Mouse (Mus musculus) heart, embryonic 10.5 days (tissue): Measurements from ENCODE around the gene Syp. TPM values are rescaled to one million over a fixed set of nuclear protein-coding genes. Genes with fewer than 3 reads are reported as not detected.

Experiments used
- DNase-seq: peaks from one replicate; pipeline ENCODE4 v3.0.0-alpha.2; 2017; ENCODE audit warnings: low spot score
- H3K27ac ChIP-seq: fragments of 300-500 bp; sonication (generic); 2 replicates; pipeline ENCODE4 v1.5.1; 2016; ENCODE audit warnings: mild to moderate bottlenecking
- H3K27me3 ChIP-seq: fragments of 300-500 bp; sonication (generic); 2 replicates; pipeline ENCODE4 v1.6.1; 2016; ENCODE audit warnings: mild to moderate bottlenecking; ENCODE audit not compliant: poor library complexity, insufficient read depth, severe bottlenecking
- H3K36me3 ChIP-seq: fragments of 300-500 bp; sonication (generic); 2 replicates; pipeline ENCODE4 v1.6.1; 2016; ENCODE audit warnings: mild to moderate bottlenecking, moderate library complexity
- H3K4me1 ChIP-seq: fragments of 300-500 bp; sonication (generic); 2 replicates; pipeline ENCODE4 v1.6.1; 2016; ENCODE audit warnings: mild to moderate bottlenecking
- H3K4me3 ChIP-seq: fragments of 300-500 bp; sonication (generic); 2 replicates; pipeline ENCODE4 v1.5.1; 2016; ENCODE audit warnings: mild to moderate bottlenecking, moderate library complexity
- H3K9me3 ChIP-seq: fragments of 300-500 bp; sonication (generic); 2 replicates; pipeline ENCODE4 v1.6.1; 2016; ENCODE audit warnings: mild to moderate bottlenecking, moderate library complexity
- WGBS: fragments of 180-500 bp; shearing (Covaris S2); methylation state at CpG from one replicate; pipeline ENCODE4 v1.1.7; 2016; 5-methylcytosine and 5-hydroxymethylcytosine counted together
- polyA plus RNA-seq: library from polyadenylated mRNA; unstranded; fragments of >200 nt; fragmentation: Nextera tagmentation; extraction: Ambion mirVana; gene quantifications from 2 replicates; pipeline ENCODE4 v1.2.1, GENCODE M21; 2016

Syp gene
- polyA plus RNA-seq, result 0.91 and 1.1 TPM in 2 replicates

GRCm38 (mm10) chrX:7638401-7639091, at the start of gene Syp:
Gene Syp, plus strand, starts transcription at chrX:7638471.
- 12% methylated on average over 42 of the region's 42 CpGs for WGBS
- Histone ChIP-seq H3K4me3 (peak within 1 kb of the TSS; percentile 42), H3K36me3 (no peaks in the 10 kb centered on the region), H3K27me3 (peaks cover 24% of the 10 kb centered on the region), H3K9me3 (no peaks in the 10 kb centered on the region), H3K27ac (no peak within 1 kb of the TSS), H3K4me1 (0 out of 2 replicates have a peak, but pooled peaks cover 4% of the 10 kb centered on the region)
- DNase-seq, result peak; percentile 92

DNA sequence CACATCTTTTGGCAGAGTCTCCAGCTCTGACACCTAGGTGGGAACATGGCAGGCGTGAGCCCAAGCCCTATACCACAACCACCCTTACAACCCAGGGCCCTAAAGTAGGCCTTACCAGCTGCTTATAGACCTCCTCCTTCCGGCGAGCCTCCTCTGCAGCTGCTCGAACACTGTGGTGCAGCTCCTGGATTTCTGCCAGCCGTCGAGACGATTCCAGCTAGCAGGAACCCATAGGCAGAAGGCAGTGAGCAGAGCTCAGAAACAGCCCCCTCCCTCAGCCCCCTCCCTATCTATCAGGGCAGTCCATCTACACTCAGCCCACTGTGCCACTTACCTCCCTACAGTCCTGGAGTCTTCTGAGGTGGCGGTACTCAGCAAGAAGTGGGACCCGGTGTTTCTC, 42.9 kb upstream of the Syp start:
- H3K9me3 ChIP-seq, result no peaks in the 10 kb centered on the region
- H3K27ac ChIP-seq, result no peak overlapping the region
- 86% methylated on average over 9 of the region's 9 CpGs for WGBS
- no peak for DNase-seq
- no peaks in the 10 kb centered on the region for H3K4me1 ChIP-seq
- no peak overlapping the region for H3K4me3 ChIP-seq
- H3K27me3 ChIP-seq, result no peaks in the 10 kb centered on the region
- peaks cover 53% of the 10 kb centered on the region for H3K36me3 ChIP-seq

DNA sequence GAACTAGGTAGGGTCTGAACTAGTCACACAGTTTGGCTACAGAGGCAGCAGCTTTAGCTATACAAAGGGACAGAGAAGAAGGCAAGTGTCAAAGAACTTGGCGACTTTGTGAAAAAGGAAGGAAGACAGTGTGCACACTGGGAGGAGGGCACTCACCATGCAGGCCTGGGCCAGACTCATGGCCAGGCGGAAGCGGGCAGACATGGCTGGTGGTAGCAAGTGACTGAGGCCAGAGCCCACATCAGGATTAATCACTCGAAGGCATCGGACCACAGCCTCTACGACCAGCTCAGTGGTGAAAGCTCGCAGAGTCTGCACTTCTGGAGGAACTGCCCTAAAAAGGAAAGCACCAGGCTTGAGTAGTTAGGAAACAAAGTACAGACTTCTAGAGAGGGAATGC, 34.3 kb upstream of the Syp start:
- Histone ChIP-seq H3K36me3 (peaks cover 5% of the 10 kb centered on the region; the same call in 1 of the 2 replicates), H3K4me1 (no peaks in the 10 kb centered on the region), H3K9me3 (no peaks in the 10 kb centered on the region), H3K27me3 (peaks cover 5% of the 10 kb centered on the region), H3K27ac (no peak overlapping the region), H3K4me3 (no peak overlapping the region)
- 85% methylated on average over 7 of the region's 7 CpGs for WGBS
- no peak for DNase-seq

DNA sequence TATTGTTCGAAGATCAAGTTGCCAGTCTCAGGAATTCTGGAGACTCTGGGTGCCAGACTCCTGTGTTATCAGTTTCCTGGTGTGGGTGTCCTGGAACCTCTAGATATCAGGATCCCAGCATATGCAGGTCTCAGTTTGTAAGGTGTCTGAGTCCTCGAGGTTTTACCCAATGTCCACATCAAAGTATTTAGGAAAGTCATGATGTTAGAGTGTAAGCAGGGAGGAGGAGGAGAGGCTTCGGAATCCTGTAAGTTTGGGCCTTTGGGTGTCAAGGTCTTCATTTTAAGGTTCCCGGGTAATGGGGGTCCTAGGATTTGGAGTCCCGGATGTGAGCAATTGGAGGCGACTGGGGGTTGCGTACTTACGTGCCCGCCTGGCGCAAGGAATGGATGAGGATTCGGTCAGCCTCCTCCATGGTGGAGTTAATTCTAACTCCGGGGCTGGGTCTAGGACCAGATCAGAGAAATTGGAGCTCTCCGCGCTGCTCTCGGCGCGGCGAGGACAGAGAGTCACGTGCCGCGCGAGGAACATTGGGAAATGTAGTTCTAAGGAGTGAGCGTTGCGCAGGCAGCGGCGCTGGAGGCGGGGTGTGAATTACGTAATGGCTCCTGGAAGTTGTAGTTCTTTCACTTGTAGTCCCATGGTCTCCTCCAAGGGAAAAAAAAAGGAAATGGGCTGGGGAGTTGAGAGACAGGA, 33.2 kb upstream of the Syp start, which contains the start of gene Ccdc22:
Gene Ccdc22 (minus strand): TSS at position 639 of the 696 bp plus-strand sequence.
- peaks cover 5% of the 10 kb centered on the region for H3K27me3 ChIP-seq
- 15% methylated on average over 28 of the region's 28 CpGs for WGBS
- no peaks in the 10 kb centered on the region for H3K9me3 ChIP-seq
- H3K4me1 ChIP-seq, result no peaks in the 10 kb centered on the region
- H3K36me3 ChIP-seq, result no peaks in the 10 kb centered on the region
- peak; percentile 93 for DNase-seq
- H3K27ac ChIP-seq, result peak within 1 kb of the TSS; percentile 78; the same call in 1 of the 2 replicates
- H3K4me3 ChIP-seq, result peak within 1 kb of the TSS; percentile 59

DNA sequence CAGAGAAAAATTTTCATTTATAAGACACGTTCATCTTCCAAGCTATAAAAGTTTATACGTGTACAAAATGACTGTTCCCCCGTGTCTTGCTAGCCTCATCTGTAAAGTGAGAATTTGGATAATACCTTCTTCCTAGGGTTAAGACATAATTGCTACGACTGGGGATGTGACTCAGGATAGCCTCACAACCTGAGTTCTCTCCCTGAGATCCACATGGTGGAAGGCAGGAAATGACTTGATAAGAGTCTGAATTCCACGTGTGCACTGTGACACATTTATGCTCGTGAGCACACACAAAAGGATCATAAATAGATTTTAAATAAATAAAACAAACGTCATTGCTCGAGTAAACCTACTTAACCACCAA, 32.7 kb upstream of the Syp start:
- no peaks in the 10 kb centered on the region for H3K4me1 ChIP-seq
- 39% methylated on average over 8 of the region's 8 CpGs for WGBS
- H3K27ac ChIP-seq, result no peak overlapping the region
- no peaks in the 10 kb centered on the region for H3K9me3 ChIP-seq
- H3K36me3 ChIP-seq, result no peaks in the 10 kb centered on the region
- no peak for DNase-seq
- H3K4me3 ChIP-seq, result no peak overlapping the region
- peaks cover 5% of the 10 kb centered on the region for H3K27me3 ChIP-seq

GRCm38 (mm10) chrX:7606783-7607182, 31.5 kb upstream of the Syp start, which contains the start of gene Cacna1f:
Gene Cacna1f, plus strand, starts transcription at chrX:7607083.
- H3K4me1 ChIP-seq, result no peaks in the 10 kb centered on the region
- H3K27me3 ChIP-seq, result peaks cover 14% of the 10 kb centered on the region
- H3K4me3 ChIP-seq, result no peak within 1 kb of the TSS
- no peak within 1 kb of the TSS for H3K27ac ChIP-seq
- no peak for DNase-seq
- WGBS, result 72% methylated on average over 6 of the region's 6 CpGs
- no peaks in the 10 kb centered on the region for H3K36me3 ChIP-seq
- H3K9me3 ChIP-seq, result no peaks in the 10 kb centered on the region

DNA sequence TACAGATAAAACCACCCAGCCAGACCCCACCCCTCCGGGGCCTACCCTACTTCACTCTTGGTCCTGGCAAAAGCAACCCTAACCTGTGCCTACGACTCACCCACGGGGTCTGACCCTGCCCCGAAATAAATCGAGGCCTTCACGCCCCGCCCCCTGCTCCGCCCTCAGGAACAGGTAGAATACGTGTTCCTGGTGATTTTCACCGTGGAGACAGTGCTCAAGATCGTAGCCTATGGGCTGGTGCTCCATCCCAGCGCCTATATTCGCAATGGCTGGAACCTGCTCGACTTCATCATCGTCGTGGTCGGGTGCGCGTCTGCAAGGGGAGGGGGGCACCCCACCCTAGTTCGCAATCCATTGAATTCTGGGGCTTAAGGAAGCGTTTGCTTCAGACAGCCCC, 28.2 kb upstream of the Syp start:
- Histone ChIP-seq H3K27me3 (peaks cover 14% of the 10 kb centered on the region), H3K27ac (no peak overlapping the region), H3K4me1 (no peaks in the 10 kb centered on the region), H3K9me3 (no peaks in the 10 kb centered on the region), H3K36me3 (no peaks in the 10 kb centered on the region), H3K4me3 (peak overlapping the region; percentile 57)
- no peak for DNase-seq
- 19% methylated on average over 21 of the region's 21 CpGs for WGBS

DNA sequence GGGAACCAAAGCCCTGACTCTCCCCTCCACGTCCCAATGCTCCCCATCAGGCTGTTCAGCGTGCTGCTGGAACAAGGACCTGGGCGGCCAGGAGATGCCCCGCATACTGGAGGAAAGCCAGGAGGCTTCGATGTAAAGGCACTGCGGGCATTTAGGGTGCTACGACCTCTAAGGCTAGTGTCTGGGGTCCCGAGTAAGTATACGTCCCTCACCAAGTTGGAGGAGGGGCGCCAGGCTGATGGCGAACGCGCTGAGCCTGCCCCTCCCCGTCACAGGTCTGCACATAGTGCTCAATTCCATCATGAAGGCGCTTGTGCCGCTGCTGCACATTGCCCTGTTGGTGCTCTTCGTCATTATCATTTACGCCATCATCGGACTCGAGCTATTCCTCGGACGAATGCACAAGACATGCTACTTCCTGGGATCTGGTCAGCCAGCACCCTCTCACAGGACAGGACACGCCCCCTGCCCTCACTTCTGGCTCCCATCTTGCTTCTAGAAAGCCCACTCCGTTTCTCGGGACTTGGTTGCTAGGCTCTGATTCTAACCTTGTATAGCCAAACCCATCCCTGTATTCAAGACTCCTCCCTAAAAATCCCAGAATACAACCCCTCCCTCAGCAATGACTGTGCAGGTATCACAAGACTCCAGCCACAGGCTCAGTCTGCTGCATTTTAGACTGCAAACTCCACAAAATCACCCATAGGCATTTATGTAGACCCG, 27.6 kb upstream of the Syp start:
- H3K27me3 ChIP-seq, result peaks cover 14% of the 10 kb centered on the region
- no peaks in the 10 kb centered on the region for H3K36me3 ChIP-seq
- H3K27ac ChIP-seq, result no peak overlapping the region
- peak overlapping the region; percentile 57 for H3K4me3 ChIP-seq
- H3K4me1 ChIP-seq, result no peaks in the 10 kb centered on the region
- no peak for DNase-seq
- 18% methylated on average over 26 of the region's 26 CpGs for WGBS
- no peaks in the 10 kb centered on the region for H3K9me3 ChIP-seq

- no peak overlapping the region for H3K4me3 ChIP-seq
- no peaks in the 10 kb centered on the region for H3K36me3 ChIP-seq
- no peaks in the 10 kb centered on the region for H3K4me1 ChIP-seq
- H3K27me3 ChIP-seq, result no peaks in the 10 kb centered on the region
- WGBS, result 78% methylated on average over 12 of the region's 12 CpGs
- DNase-seq, result no peak
- H3K9me3 ChIP-seq, result no peaks in the 10 kb centered on the region
- H3K27ac ChIP-seq, result no peak overlapping the region
Observed at GRCm38 (mm10) chrX:7617889-7618551, 20.3 kb upstream of the Syp start.

- WGBS, result 84% methylated on average over 6 of the region's 6 CpGs
- Histone ChIP-seq H3K27me3 (no peaks in the 10 kb centered on the region), H3K27ac (no peak overlapping the region), H3K36me3 (no peaks in the 10 kb centered on the region), H3K4me1 (no peaks in the 10 kb centered on the region), H3K4me3 (no peak overlapping the region), H3K9me3 (no peaks in the 10 kb centered on the region)
- DNase-seq, result no peak
Observed at GRCm38 (mm10) chrX:7632560-7632959, 5.7 kb upstream of the Syp start.

- Histone ChIP-seq H3K4me1 (0 out of 2 replicates have a peak, but pooled peaks cover 4% of the 10 kb centered on the region), H3K36me3 (no peaks in the 10 kb centered on the region), H3K9me3 (no peaks in the 10 kb centered on the region), H3K27ac (no peak overlapping the region), H3K27me3 (peaks cover 17% of the 10 kb centered on the region), H3K4me3 (no peak overlapping the region)
- no peak for DNase-seq
- WGBS, result 52% methylated on average over 3 of the region's 3 CpGs
Observed at GRCm38 (mm10) chrX:7635101-7635500, 3.2 kb upstream of the Syp start.

- H3K36me3 ChIP-seq, result no peaks in the 10 kb centered on the region
- no peak overlapping the region for H3K4me3 ChIP-seq
- H3K27ac ChIP-seq, result no peak overlapping the region
- H3K4me1 ChIP-seq, result 0 out of 2 replicates have a peak, but pooled peaks cover 4% of the 10 kb centered on the region
- H3K9me3 ChIP-seq, result no peaks in the 10 kb centered on the region
- no peak for DNase-seq
- H3K27me3 ChIP-seq, result peaks cover 24% of the 10 kb centered on the region
- 21% methylated on average over 13 of the region's 13 CpGs for WGBS
Observed at GRCm38 (mm10) chrX:7639536-7640325, 1.5 kb downstream of the Syp start.
